ENCODE assay signal across 8 mouse cellular contexts in the genomic region with DNA sequence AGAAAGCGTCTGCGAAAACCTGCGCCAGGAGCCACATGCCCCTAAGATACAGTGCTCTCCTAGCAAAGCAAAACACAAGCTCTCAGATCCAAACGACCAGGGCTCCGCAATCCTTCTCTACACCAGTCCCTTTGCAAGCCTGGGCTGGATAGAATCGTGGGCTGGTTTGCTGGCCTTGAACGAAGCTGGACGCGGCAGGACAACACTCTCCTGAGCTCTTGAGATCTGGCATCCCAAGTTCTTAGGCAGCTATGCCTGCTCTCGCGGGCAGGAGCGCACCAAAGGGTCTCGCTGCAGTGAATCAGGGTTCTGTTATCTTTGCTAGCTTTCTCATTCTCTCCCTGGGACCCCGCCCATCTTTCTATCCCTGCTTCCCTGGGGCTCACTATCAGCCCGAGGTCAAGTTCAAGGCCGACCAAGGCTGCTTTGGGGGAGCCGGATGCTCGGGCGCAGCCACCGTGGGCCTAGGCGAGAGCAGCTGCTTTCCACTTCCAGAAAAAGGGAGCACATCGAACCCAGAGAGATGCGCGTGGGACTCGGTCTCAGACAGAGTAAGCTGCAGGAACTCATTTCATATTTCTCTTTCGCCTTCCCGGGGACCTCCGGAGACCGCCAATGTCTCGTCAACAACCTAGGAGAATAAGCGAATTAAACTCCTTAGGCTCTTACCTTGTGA. TPM values are rescaled to one million over a fixed set of nuclear protein-coding genes. Genes with fewer than 3 reads are reported as not detected.
DNase-seq lines count a peak whose midpoint lies in the region; ATAC-seq and TF ChIP-seq lines count a peak whose summit lies in the region.

No protein-coding gene starts in this region.

- under 1% methylated on average over 31 of the region's 31 CpGs for WGBS in hindbrain, embryonic 16.5 days
- WGBS in limb, embryonic 10.5 days, result 1% methylated on average over 31 of the region's 31 CpGs
- 1% methylated on average over 31 of the region's 31 CpGs for WGBS in midbrain, embryonic 10.5 days
- WGBS in small intestine, adult 2 months, result under 1% methylated on average over 31 of the region's 31 CpGs

- H3K9ac ChIP-seq in hindbrain, embryonic 16.5 days (ENCODE audit: low read depth, low read length), result peak overlapping the region; percentile 84

- TF ChIP-seq CTCF in small intestine, adult 2 months (IDR thresholded peaks at IDR 0.05; ENCODE audit: extremely low read depth, insufficient read length, insufficient replicate concordance, low read depth, low read length), result peak; percentile 8; the same call in 1 of the 2 replicates

- H3K4me2 ChIP-seq in hindbrain, embryonic 16.5 days (ENCODE audit: low read length), result peak overlapping the region; percentile 90

- H3K4me3 ChIP-seq in hindbrain, embryonic 16.5 days (ENCODE audit: low read length), result peak overlapping the region; percentile 87
- H3K4me3 ChIP-seq in limb, embryonic 10.5 days, result peak overlapping the region; percentile 73
- peak overlapping the region; percentile 79 for H3K4me3 ChIP-seq in midbrain, embryonic 10.5 days
- H3K4me3 ChIP-seq in small intestine, adult 2 months (ENCODE audit: low read depth, low read length), result peak overlapping the region; percentile 95

- no peaks in the 10 kb centered on the region for H3K36me3 ChIP-seq in hindbrain, embryonic 16.5 days (ENCODE audit: control insufficient read depth, insufficient read depth, low read length)
- H3K36me3 ChIP-seq in limb, embryonic 10.5 days, result no peaks in the 10 kb centered on the region
- no peaks in the 10 kb centered on the region for H3K36me3 ChIP-seq in midbrain, embryonic 10.5 days
- no peaks in the 10 kb centered on the region for H3K36me3 ChIP-seq in small intestine, adult 2 months (ENCODE audit: control insufficient read depth, insufficient read depth, low read length)

- ATAC-seq in cerebellum, adult (ENCODE audit: insufficient number of reproducible peaks, low FRiP score, low TSS enrichment), result peak; percentile 39
- ATAC-seq in hindbrain, embryonic 16.5 days, result peak; percentile 48

- H3K9me3 ChIP-seq in hindbrain, embryonic 16.5 days (ENCODE audit: control insufficient read depth, low read length), result no peaks in the 10 kb centered on the region
- H3K9me3 ChIP-seq in limb, embryonic 10.5 days (replicated peaks), result no peaks in the 10 kb centered on the region
- no peaks in the 10 kb centered on the region for H3K9me3 ChIP-seq in midbrain, embryonic 10.5 days (replicated peaks)

- H3K27ac ChIP-seq in hindbrain, embryonic 16.5 days (ENCODE audit: low read depth, low read length), result peak overlapping the region; percentile 88
- H3K27ac ChIP-seq in limb, embryonic 10.5 days, result peak overlapping the region; percentile 82
- H3K27ac ChIP-seq in midbrain, embryonic 10.5 days (replicated peaks), result peak overlapping the region; percentile 78
- H3K27ac ChIP-seq in small intestine, adult 2 months (ENCODE audit: insufficient read depth, low read depth, low read length), result peak overlapping the region; percentile 67

- TF ChIP-seq POLR2A in small intestine, adult 2 months (IDR thresholded peaks at IDR 0.05; ENCODE audit: low read depth, low read length), result peak; percentile 14; the same call in 1 of the 2 replicates

- no peaks in the 10 kb centered on the region for H3K27me3 ChIP-seq in hindbrain, embryonic 16.5 days (replicated peaks; ENCODE audit: control insufficient read depth, insufficient read depth, low read length)
- H3K27me3 ChIP-seq in limb, embryonic 10.5 days (ENCODE audit: low read depth, poor library complexity, severe bottlenecking), result no peaks in the 10 kb centered on the region
- H3K27me3 ChIP-seq in midbrain, embryonic 10.5 days (ENCODE audit: low read depth, poor library complexity, severe bottlenecking), result 0 out of 2 replicates have a peak, but pooled peaks cover 6% of the 10 kb centered on the region
- no peaks in the 10 kb centered on the region for H3K27me3 ChIP-seq in small intestine, adult 2 months (ENCODE audit: control insufficient read depth, insufficient read depth, low read length)

- H3K4me1 ChIP-seq in hindbrain, embryonic 16.5 days (ENCODE audit: control insufficient read depth, insufficient read depth, low read depth, low read length), result peaks cover 10% of the 10 kb centered on the region
- H3K4me1 ChIP-seq in limb, embryonic 10.5 days, result peaks cover 11% of the 10 kb centered on the region; the same call in 1 of the 2 replicates
- H3K4me1 ChIP-seq in midbrain, embryonic 10.5 days, result peaks cover 15% of the 10 kb centered on the region
- peaks cover 2% of the 10 kb centered on the region; the same call in 1 of the 2 replicates for H3K4me1 ChIP-seq in small intestine, adult 2 months (ENCODE audit: control insufficient read depth, insufficient read depth, insufficient read length, low read length)

- no peak for DNase-seq in cerebellum, adult 9-10 months
- peak; percentile 50 for DNase-seq in cerebellum, adult 8-10 months
- DNase-seq in frontal cortex, postnatal 25 days (ENCODE audit: low spot score in 2 of 2), result peak; percentile 25
- DNase-seq in limb, embryonic 10.5 days (ENCODE audit: low spot score), result peak; percentile 70
- DNase-seq in midbrain, embryonic 10.5 days (ENCODE audit: low spot score), result peak; percentile 63

RNA-seq across cellular contexts. Expression of a gene that starts 0.5 kb away (rescaled TPM):
- polyA plus RNA-seq in hindbrain, embryonic 16.5 days (2015; fragmentation: Nextera tagmentation; extraction: Ambion mirVana), result 7.3 and 7.7 TPM in 2 replicates
- polyA plus RNA-seq in limb, embryonic 10.5 days (2016; fragmentation: Nextera tagmentation; extraction: Ambion mirVana), result 3.4 and 3.7 TPM in 2 replicates
- 3.5 and 5.3 TPM in 2 replicates for polyA plus RNA-seq in midbrain, embryonic 10.5 days (2016; fragmentation: Nextera tagmentation; extraction: Ambion mirVana)
- polyA plus RNA-seq in small intestine, adult 2 months (2012; rRNA removed), result 0.22 and 0.53 TPM in 2 replicates

RNA-seq across cellular contexts. Expression of a gene that starts 46.1 kb away (rescaled TPM):
- polyA plus RNA-seq in hindbrain, embryonic 16.5 days (2015; fragmentation: Nextera tagmentation; extraction: Ambion mirVana), result 1.1 and 1.6 TPM in 2 replicates
- 2.0 and 3.0 TPM in 2 replicates for polyA plus RNA-seq in limb, embryonic 10.5 days (2016; fragmentation: Nextera tagmentation; extraction: Ambion mirVana)
- polyA plus RNA-seq in midbrain, embryonic 10.5 days (2016; fragmentation: Nextera tagmentation; extraction: Ambion mirVana), result 2.4 and 3.2 TPM in 2 replicates
- polyA plus RNA-seq in small intestine, adult 2 months (2012; rRNA removed), result 1.7 and 13.8 TPM in 2 replicates
